Mouse (Mus musculus) layer of hippocampus, adult 11-12 months (tissue): ENCODE measurements around the gene Lurap1.
A peak's percentile ranks its signal among the peaks of the same experiment; 100 is the strongest.

ENCODE experiments used
- DNase-seq: peaks from one replicate; pipeline ENCODE4 v3.0.0; 2022; ENCODE audit warnings: low spot score

Gene Lurap1

DNA sequence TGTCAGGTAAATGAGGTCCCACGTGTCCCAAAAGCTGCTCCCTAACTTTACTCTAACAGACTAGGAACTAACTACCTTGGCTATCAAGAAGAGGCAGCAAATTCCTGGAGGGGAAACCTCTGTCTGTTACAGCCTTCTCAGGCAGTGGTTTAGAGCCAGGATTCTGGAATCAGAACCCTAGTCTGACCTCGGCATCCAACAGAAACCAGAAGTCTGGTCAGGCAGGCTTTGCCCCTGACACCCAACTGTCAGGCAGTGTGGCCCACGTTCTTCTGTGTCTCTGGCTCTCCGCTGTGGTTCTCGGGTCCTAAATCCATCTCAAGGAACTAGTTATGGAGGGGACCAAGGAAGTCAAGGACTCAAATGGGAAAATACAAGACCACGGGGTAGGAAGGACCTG is at the start of gene Lurap1:
Lurap1 (minus strand) TSS at position 101 of the 400 bp plus-strand sequence.
- DNase-seq, result no peak

DNA sequence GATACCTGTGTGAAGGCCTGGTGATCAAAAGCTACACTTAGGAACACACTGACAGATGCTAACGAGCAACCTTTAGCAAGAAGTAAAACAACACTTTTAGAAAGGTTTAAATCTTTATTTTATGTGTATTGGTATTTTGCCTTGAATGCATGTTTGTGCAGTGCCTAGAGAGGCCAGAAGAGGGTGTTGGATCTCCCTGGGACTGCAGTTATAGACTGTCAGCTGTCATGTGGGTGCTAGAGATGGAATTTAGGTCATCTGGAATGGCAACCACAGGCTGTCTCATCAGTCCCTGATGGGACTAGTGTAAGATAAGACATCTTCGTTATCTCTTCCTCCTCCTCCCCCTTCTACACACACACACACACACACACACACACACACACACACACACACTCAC is 47.3 kb upstream of the Lurap1 start:
- DNase-seq, result no peak

DNA sequence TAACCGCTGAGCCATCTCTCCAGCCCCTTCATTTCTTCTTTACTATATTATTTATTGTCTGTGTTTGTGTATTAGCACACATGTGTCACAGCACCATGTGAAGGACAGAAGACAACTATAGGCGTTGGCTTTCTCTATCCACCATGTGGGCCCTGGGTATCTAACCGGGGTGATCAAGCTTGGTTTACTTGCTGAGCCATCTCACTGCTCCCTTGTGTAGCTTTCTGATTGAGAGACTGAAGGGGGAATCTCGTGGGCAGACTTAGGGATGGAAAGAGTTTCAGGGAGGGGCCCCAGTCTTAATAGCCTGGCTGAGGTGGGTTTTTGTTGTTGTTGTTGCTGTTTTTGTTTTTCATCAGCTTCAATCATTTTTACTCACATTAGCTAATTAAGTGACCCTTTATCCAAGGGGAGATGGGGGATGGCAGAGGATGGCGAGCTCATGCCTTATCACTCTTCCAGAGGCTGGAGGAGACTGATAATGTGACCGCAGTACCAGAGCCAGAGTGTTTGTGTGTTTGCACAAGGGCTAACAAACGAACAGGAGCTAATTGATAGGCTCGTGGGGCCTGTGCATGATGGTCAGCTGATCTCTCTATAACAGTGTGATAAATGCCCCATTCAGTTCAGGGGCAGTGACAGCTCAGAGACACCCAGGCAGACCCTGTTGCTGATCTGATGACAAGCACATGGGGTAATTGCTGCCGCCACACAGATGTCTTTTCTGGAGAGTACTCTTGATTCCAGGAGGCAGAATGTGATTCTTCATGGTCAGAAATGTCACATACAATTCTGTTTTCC is 42.6 kb upstream of the Lurap1 start:
- DNase-seq, result no peak

DNA sequence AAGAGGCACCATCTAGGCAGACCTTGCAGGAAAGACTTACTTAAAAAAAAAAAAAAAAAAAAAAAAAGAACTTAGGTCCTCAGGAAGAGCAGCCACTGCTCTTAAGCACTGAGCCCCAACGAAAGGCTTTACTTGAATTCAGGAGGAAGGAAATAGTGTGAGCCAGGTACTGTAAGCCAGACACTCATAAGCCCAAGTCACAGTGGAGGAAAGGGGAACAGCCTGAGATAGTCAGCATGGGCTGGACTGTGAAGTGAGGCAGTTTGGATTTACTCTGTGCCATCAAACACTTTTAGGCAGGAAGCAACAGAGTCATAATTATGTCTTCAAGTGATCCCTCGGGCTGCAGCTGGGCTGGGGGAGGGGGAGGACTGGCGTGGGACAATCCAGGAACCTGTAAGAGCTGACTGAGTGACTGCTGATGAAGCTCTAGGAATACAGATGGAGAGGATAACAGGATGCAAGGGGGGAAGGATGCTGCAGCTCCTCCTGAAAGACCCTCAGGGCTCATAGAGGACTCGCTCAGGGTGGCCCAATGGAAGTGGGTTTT is 41.2 kb upstream of the Lurap1 start:
- no peak for DNase-seq

DNA sequence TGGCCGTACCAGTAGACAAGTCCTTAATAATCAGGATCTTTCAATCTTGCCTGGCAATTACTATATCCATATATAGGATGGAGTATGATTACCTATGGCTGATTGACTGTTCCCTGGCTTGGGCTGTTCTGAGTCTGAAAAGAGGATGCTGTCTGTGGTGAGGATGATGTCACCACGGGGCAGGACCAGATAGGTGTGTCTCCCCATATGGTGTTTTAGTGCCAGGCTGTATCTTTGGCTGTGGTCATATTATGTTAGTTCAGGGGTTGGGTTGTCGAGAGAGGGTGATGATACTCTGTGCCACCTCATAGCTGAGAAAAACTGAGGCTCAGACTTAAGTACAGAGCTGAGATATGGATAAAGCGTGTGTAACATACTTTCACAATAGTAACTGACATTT is 33.9 kb upstream of the Lurap1 start:
- DNase-seq, result no peak

DNA sequence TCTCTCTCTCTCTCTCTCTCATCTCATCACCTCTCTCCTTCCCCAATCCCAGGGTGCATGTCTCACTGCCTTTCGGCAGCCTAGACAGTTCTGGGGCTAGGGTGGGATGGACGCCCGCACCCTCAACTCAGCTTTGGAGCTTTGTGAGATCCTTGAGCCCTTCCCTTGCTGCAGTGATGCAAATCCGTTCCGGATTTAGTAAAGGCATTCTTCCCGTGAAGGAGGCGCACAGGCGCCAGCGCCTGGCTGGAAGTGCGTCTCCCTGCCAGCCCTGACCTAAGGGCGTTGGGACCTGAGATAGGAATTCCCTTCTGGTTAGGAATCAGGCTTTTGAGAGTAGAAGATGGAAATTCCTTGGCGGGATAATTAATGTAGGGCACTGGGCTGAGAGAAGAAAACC is 31.6 kb upstream of the Lurap1 start:
- DNase-seq, result no peak

DNA sequence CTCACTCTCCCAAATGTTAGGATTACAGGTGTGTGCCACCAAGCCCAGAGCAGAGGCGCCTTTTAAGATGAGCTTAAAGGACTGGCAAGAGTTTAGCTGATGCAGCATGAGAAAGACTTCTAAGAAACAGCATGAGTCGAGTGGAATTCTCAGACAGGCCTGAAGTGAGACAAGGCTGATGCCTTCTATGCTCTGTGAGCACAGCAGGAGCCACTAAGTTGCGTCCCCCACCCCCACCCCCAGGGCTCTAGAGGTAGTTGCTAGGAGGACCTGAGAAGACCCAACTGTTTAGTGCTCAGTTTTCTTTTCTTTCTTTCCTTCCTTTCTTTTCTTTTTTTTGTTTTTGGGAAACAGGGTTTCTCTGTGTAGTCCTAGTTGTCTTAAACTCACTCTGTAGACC is 30.9 kb upstream of the Lurap1 start:
- DNase-seq, result no peak

DNA sequence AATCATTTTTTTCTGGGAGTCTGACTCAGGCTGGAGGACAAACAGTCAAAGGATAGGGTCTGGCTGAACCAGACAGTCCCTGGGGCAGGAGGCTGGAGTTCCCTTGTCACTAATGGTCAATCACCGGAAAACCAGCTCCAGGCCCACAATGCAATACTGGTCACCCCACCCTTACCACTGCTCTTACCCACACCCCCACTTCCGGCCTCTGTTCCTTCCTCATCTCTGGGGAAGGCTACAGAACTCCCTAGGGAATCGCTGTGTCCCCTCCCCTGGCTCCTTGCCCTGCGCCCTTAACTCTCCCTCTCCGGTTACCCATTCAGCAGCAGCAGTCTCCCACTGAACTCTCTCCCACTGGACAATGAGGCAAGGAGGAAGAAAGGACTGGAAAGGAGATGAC is 26.0 kb upstream of the Lurap1 start:
- DNase-seq, result no peak

DNA sequence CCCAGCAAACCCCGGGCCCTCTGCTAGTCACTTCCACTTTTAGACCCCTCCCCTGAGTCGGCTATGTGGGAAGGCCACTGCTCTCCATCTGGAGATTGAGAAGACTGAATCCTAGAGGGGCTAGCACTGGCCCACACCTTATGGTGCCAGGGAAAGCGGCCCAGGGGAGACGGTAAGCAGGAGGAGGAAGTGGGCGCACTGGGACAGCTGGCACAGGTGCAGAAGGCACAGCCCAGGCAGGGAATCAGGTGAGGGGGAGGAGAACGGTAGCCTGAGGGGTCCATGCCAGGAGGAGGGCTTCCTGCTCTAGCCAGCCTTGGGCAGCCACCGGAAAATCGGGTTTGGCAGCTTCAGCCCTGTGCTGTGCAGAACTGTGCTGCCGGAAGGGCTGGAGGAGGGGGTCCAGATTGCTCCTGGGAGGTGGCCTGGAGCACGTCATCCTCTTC is 25.4 kb upstream of the Lurap1 start:
- peak; percentile 66 for DNase-seq

DNA sequence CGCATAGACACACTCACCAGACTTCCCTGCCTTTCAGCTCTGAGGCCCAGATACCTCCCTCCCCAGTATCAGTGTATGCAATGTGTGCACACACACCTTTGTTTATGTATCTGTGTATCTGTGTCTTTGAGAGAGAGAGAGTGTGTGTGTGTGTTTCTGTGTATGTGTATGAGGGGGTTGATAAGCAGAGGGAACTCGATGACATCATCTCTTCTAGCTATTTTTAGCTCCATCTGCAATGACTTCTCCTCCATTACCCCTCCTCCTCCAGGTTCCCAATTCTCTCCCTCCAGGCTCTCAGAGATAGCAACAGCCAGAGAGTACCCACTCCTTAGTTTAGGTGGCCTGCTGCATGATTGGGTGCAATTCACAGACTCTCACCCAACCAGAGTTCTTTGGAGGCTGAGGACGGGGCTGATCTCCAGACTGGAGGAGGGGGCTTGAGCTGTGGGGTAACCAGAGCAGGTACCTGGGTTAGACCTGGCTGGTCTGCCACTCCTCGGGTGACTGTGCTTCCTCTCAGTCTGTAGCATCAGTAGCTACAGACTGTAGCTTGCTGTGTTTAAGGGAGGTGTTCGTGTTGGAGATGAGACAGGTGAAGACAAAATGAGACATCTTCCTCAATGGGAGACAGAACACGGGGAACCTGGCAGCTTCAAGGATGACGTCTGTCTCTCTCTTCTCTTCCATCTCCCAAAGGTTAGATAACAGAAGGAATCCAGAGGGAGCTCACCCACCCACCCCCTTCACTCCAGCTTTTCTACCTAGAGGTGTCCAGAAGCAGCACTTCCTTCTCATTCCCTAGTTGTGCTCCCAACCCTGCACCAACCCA is 24.8 kb upstream of the Lurap1 start:
- no peak for DNase-seq

DNA sequence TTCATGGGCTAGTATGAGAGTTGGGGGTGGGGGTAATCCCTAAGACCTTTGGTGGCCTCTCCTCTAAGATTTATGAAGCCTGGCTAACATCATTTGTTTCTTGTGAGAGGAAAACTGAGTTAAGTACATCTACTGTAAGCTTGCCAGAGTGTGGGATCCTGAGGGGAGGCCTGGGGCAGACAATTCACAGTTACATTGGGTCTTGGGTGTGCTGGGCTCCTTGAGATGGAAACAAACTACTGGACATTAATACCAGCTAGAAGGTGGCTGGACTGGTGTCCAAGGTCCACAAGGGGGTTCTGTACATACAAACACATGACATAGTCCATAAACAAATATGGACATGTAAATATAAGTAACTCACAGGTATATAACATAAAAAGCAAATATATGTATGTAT is 24.0 kb upstream of the Lurap1 start:
- DNase-seq, result no peak

DNA sequence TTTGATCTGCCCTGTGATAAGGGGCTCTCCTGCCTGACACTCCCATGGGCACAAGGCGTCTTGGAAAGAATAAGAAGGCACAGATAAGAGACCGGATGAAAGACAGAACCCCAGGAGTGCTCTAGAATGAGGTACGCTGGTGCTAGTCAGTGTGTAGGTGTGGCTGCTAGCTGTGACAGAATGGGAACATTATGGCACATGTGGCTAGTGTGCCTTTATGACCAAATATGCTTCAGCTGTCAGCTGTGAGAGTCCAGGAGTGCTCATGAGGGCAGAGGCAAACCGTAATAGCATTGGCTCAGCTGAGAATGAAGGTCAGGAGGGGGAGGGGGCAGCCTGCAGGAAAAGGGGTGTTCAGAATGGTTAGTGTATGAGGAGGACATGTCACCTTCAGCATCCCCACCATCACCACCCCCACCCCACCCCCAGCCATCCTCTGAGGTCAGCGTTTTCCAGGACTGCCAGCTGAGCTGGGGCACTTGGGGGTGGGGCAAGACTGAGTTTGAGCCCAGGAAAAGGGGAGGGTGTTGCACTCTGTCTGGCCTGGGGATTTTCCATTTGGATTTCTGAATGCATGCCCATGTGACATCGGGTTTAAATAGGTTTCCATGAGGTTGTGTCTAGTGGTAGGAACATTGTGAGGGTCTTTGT is 23.5 kb upstream of the Lurap1 start:
- no peak for DNase-seq

DNA sequence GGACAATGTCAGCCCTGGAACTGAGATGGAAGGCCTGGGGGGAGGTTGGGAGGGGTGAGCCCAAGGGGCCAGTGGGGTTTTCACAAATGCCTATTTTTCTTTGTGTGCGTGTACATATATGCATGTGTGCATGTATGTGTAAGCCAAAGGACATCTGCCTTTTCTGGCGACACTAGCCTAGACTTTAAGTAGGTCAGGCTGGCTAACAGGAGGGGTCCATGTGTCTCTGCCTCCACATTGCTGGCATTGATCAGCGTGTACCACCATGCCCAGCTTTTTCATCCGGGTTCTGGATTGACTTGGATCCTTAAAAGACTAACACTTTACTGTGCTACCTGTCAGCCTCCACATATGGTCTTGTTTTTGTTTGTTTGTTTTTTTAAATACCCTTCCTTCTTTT is 22.6 kb upstream of the Lurap1 start:
- no peak for DNase-seq

DNA sequence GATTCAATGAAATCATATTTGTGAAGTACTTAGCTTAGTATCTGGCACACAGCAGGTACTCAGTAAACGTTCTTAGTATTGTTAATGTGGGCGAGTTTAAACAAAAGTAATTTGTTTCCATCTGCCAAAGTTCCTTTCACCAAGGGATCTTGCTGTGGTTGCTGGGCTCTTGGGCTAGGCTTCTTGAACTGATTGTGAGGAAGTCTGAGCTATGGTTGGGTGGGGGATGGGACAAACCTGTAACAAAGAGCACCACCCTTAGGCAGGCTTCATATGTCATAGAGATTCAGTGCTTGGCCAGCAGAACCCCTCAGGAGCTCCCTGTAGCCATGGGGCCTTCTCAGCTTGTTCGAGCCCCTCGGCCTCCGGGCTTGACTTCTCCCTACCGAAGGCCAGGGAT is 21.9 kb upstream of the Lurap1 start, which contains the start of the genes 1700042G07Rik and Gm49337:
1700042G07Rik (plus strand) TSS at position 301 of the 400 bp plus-strand sequence.
Gm49337 (plus strand) TSS at position 313 of the 400 bp plus-strand sequence.
- no peak for DNase-seq

DNA sequence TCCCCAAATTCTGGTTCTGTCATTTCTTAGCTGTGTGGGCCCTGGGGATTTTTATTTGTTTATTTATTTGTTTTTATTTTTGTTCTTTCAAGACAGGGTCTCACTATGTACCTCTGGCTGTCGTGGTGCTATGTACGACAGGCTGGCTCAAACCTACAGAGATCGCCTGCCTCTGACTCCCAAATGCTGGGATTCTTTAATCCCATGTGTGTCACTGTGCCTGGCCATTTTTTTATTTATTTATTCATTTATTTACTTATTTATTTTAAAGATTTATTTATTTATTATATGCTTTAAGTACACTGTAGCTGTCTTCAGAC is 18.2 kb upstream of the Lurap1 start:
- no peak for DNase-seq

DNA sequence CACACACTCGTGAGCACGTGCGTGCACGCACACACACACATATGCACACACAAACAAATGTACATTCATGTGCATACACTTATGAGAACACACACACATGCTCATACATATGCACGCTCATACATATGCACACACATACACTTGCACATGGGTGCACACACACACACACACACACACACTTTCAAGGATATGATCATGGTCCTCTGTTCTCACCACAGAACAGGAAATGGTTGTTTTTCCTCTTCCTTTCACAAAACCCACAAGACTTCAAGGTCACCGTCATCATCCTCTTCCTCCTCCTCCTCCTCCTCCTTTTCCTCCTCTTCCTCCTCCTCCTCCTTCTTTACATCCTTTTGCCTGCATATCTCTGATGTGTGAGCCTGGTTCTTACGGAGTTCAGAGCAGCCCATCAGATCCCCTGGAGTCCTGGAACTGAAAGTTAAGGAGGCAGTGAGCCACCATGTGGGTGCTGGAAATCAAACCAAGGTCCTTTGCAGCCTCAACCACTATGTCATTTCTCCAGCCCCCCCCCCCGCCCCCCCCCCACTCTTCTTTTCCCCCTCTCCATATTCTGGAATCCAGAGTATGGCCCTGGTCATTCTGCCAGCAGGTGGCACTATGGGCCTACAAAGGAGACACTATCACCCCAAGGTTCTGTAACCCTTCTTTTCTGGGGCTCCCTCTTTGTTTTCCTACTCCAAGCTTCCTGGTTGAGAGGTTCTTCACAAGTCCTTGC is 17.6 kb upstream of the Lurap1 start:
- peak; percentile 85 for DNase-seq

DNA sequence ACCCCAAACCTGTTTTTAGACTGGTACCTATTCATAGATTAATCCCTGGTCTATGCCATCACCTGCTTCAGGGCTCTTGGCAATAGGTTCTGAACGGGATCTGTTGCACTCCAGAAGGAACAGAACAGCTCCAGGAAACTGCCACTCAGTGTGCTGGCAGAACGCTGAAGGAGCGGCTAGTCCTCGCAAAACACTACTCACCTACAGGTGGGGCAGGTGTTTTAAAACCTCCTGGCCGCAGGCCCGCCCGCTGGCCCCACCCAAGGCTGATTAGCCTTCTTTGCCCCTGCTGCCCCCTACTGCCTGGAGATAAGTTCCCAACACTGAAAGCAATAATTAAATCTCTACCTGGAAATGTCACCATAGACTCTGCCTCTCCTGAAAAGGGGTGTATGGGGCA is 16.3 kb upstream of the Lurap1 start, which contains the start of gene Tspan1:
Tspan1 (minus strand) TSS at position 198 of the 400 bp plus-strand sequence.
- no peak for DNase-seq

DNA sequence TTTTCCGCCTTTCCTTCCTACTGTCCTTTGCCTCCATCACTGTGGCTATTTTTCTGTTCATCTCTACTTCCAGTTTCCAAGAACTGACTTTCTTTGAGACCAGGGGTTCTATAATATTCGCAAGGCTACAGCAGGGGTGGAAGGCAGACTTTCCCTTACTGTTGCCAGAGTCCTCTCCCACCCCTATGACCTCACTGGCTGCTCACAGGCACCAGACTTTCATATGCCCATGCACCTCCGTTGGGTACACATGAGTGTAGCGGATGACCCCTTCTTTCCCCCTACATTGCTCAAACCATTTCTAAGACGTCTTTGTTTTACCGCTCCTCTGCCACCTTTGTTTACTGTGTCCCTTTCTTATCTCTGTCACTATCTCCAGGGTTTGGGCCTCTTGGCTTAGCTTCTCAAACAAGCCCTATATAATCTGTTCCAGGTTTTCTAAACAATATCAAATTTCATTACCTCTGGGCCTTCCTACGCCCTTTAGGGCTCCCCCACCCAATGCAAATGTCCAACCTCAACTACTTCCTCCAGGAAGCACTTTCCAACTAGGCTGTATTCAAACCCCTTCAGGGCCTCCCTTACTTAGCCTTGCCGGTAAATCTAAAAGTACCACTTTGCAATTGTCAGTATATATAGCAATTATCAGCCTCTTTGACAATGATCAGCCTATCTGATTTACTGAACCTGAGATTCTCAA is 14.7 kb upstream of the Lurap1 start:
- no peak for DNase-seq

DNA sequence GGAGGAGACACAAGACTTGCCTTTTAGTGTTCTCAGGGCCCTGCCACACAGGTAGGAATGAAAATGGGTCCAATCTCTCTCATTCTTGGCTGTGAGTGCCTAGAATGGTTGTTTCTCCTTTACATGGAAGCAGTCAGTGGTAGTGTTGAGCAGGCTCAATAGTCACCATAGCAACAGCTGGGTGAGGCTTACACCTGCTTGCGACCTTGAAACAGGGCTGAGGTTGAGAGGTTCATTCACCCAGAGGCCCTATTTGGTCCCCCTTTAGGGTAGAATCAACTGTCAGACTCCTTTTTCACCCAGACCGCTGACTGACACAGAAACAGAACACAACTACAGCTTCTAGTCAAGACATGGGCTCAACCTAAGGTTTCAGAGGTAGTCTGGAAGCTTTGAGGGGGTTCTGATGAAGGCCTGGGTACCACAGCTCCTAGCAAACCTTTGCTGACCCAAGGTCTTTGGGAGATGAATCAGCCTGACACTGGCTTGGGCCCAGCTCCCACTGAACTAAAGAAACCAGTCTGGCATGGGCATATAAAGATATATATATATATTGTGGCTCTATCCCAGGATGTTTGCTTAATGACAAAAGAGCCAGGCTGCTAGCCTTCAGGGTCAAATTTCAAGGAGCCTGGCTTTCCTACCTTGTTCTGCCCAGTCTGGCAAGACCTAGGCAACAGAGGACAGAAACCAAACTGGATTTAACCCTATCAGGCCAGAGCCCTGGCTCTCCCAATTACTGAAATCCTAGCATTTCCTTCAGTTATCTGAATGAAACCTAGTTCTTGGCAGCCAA is 13.8 kb upstream of the Lurap1 start:
- no peak for DNase-seq

DNA sequence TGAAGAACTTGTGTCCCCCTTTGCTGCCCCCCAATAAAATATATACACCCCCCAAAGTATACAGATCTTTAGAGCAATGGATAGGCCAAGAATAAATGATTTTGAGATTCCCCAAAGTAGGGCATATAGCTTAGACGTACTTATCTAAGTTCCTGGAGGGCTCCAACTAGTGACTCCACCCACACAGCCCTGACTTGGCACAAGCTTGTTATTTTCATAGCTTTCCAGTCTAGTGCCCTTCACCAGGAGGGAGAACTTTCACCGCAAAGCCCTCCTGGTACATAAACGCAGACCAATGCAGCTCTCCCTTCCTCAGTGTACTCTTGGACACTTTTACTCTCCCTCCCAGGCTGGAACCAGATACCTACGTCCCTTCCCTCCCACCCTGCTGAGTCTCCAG is 11.0 kb upstream of the Lurap1 start:
- no peak for DNase-seq
